Mouse (Mus musculus): ENCODE results near the gene Itgb5.

The Itgb5 gene

GRCm38 (mm10) chr16:33989106-33989505, 159.6 kb downstream of the Itgb5 start:
- DNase-seq (ENCODE audit: low spot score) = no peak

- DNase-seq (ENCODE audit: low spot score) = no peak
Observed at GRCm38 (mm10) chr16:33990712-33991111, 161.2 kb downstream of the Itgb5 start.

- no peak for DNase-seq (ENCODE audit: low spot score)
Observed at GRCm38 (mm10) chr16:33994321-33994720, 164.9 kb downstream of the Itgb5 start.

GRCm38 (mm10) chr16:33995496-33995895, 166.0 kb downstream of the Itgb5 start:
- DNase-seq (ENCODE audit: low spot score) = no peak

GRCm38 (mm10) chr16:33996030-33996429, 166.6 kb downstream of the Itgb5 start:
- DNase-seq (ENCODE audit: low spot score) = peak; percentile 79

GRCm38 (mm10) chr16:33998011-33998410, 168.5 kb downstream of the Itgb5 start:
- no peak for DNase-seq (ENCODE audit: low spot score)

All from adipocyte (in vitro differentiated cells).